Mouse (Mus musculus): ENCODE data around the gene Zc3h8.

Gene Zc3h8

GRCm38 (mm10) chr2:128890661-128891335 is 53.1 kb downstream of the Zc3h8 start:
- DNase-seq (ENCODE audit: low read depth, low spot score): no peak

GRCm38 (mm10) chr2:128887866-128888550 is 55.9 kb downstream of the Zc3h8 start:
- no peak for DNase-seq (ENCODE audit: low read depth, low spot score)

GRCm38 (mm10) chr2:128885225-128885811 is 58.6 kb downstream of the Zc3h8 start:
- DNase-seq (ENCODE audit: low read depth, low spot score): no peak

GRCm38 (mm10) chr2:128881236-128881635 is 62.6 kb downstream of the Zc3h8 start:
- no peak for DNase-seq (ENCODE audit: low read depth, low spot score)
